Mouse (Mus musculus) megakaryocyte, embryonic 14.5 days (primary cell): ENCODE measurements around the gene Ptgfrn.

ENCODE experiments used
- FLI1 ChIP-seq: IDR thresholded peaks from 2 replicates; pipeline ENCODE4 v1.6.1; 2012; ENCODE audit warnings: low read length, inconsistent platforms, mixed read lengths
- GATA1 ChIP-seq: IDR thresholded peaks from 3 replicates; pipeline ENCODE4 v1.6.1; 2012; ENCODE audit warnings: mixed read lengths, low read length, inconsistent platforms, borderline replicate concordance

DNA sequence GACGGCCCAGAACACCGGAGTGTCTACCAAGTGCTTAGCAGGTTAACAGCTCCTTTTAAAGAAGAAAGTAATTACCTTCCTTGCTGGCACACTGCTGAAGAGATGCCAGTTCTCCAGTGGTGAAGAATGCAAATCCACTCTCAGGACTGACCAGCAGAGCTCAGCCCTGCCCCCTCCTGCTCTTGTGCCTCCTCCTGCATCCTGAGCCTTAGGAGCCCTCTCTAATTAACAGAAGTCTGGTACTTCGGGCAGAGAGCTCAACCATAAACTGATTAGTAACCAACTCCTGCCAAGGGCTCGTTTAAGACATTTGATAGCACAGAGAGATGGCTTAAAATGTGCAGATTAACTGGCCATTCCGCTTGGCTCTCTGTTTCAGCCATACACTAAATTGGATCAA, 41.4 kb downstream of the Ptgfrn start:
- TF ChIP-seq GATA1 (no peak), FLI1 (no peak)
